8 mouse cellular contexts compared by ENCODE assay signal in the genomic region with DNA sequence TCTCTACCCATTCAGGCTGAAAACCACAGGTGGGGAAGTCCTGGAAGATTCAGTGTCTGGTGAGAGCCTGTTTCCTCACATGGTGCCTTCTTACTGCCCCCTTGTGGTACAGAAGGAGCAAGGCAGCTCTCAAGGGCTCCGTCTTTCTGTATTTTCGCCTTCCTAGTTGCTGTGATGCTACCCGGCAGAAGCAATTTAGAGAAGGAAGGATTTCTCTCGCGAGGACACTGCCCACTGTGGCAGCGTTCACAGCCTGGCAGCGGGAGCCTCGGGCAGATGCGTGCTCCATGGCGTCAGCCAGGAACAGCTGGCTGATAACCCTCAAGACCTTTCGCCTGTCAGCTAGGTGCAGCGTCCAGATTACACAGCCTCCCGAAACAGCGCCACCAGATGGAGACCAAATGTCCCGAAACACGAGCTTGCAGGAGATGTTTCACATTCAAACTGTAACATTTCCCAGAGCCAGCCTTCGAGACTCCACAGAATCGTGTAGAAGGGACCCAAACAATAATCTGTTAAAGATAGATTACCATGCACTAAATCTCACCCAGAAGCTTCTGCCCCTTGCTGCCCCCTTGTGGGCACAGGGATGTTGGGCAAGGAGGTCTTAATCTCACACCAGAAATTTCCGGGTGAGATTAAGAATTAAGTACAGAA. TPM values are rescaled to one million over a fixed set of nuclear protein-coding genes. Genes with fewer than 3 reads are reported as not detected.
DNase-seq lines count a peak whose midpoint lies in the region; ATAC-seq and TF ChIP-seq lines count a peak whose summit lies in the region.

No protein-coding gene starts in this region.

- peak overlapping the region; percentile 77 for H3K4me2 ChIP-seq in forebrain, embryonic 12.5 days
- peak overlapping the region; percentile 79 for H3K4me2 ChIP-seq in liver, postnatal 0 days (ENCODE audit: low read depth, low read length)
- peak overlapping the region; percentile 61 for H3K4me2 ChIP-seq in neural tube, embryonic 14.5 days (ENCODE audit: low read depth, low read length)

- peak; percentile 91 for DNase-seq in ES-CJ7 (ENCODE audit: low read depth, low spot score)
- peak; percentile 75 for DNase-seq in c-Kit-positive CD71-positive TER-119-positive erythroid progenitor cells, embryonic 14.5 days (ENCODE audit: low spot score)
- peak; percentile 77 to 81 for DNase-seq in heart, postnatal 14 days
- DNase-seq in large intestine, adult 2 months (ENCODE audit: low read depth, low spot score), result peak; percentile 35
- DNase-seq in liver, postnatal 0 days, result peak; percentile 80

- H3K27me3 ChIP-seq in forebrain, embryonic 12.5 days, result no peaks in the 10 kb centered on the region
- H3K27me3 ChIP-seq in liver, postnatal 0 days (ENCODE audit: insufficient read depth, low read length), result no peaks in the 10 kb centered on the region
- no peaks in the 10 kb centered on the region for H3K27me3 ChIP-seq in neural tube, embryonic 14.5 days (ENCODE audit: control insufficient read depth, insufficient read depth, low read length)
- no peaks in the 10 kb centered on the region for H3K27me3 ChIP-seq in testis, adult 2 months (ENCODE audit: control insufficient read depth, insufficient read depth, low read length)

- no peak for TF ChIP-seq POLR2A in testis, adult 2 months (IDR thresholded peaks at IDR 0.05; ENCODE audit: control insufficient read depth, low read depth, low read length)

- H3K27ac ChIP-seq in forebrain, embryonic 12.5 days, result peak overlapping the region; percentile 50; the same call in 1 of the 2 replicates
- peak overlapping the region; percentile 29; the same call in 1 of the 2 replicates for H3K27ac ChIP-seq in liver, postnatal 0 days (ENCODE audit: low read depth)
- H3K27ac ChIP-seq in neural tube, embryonic 14.5 days (ENCODE audit: low read depth, low read length), result peak overlapping the region; percentile 70
- no peak overlapping the region for H3K27ac ChIP-seq in testis, adult 2 months (ENCODE audit: control insufficient read depth, insufficient read depth, low read depth, low read length)

- H3K4me3 ChIP-seq in forebrain, embryonic 12.5 days (replicated peaks), result peak overlapping the region; percentile 44
- H3K4me3 ChIP-seq in liver, postnatal 0 days (ENCODE audit: low read depth, low read length), result peak overlapping the region; percentile 44
- H3K4me3 ChIP-seq in neural tube, embryonic 14.5 days (ENCODE audit: low read depth, low read length), result peak overlapping the region; percentile 31
- peak overlapping the region; percentile 69 for H3K4me3 ChIP-seq in testis, adult 2 months (ENCODE audit: control insufficient read depth, low read depth, low read length)

- no peaks in the 10 kb centered on the region for H3K36me3 ChIP-seq in forebrain, embryonic 12.5 days (replicated peaks)
- no peaks in the 10 kb centered on the region for H3K36me3 ChIP-seq in liver, postnatal 0 days (replicated peaks; ENCODE audit: insufficient read depth, low read length)
- H3K36me3 ChIP-seq in neural tube, embryonic 14.5 days (ENCODE audit: control insufficient read depth, insufficient read depth, low read length), result no peaks in the 10 kb centered on the region
- no peaks in the 10 kb centered on the region for H3K36me3 ChIP-seq in testis, adult 2 months (ENCODE audit: control insufficient read depth, insufficient read depth, low read length)

- peak overlapping the region; percentile 36; the same call in 1 of the 2 replicates for H3K9ac ChIP-seq in forebrain, embryonic 12.5 days
- H3K9ac ChIP-seq in liver, postnatal 0 days (replicated peaks), result peak overlapping the region; percentile 49; the same call in 1 of the 2 replicates
- peak overlapping the region; percentile 26 for H3K9ac ChIP-seq in neural tube, embryonic 14.5 days (replicated peaks; ENCODE audit: low read depth, low read length)

- TF ChIP-seq EP300 in liver, postnatal 0 days (IDR thresholded peaks at IDR 0.05; ENCODE audit: low read depth), result no peak

- H3K9me3 ChIP-seq in forebrain, embryonic 12.5 days, result no peaks in the 10 kb centered on the region
- no peaks in the 10 kb centered on the region for H3K9me3 ChIP-seq in liver, postnatal 0 days (ENCODE audit: low read length)
- H3K9me3 ChIP-seq in neural tube, embryonic 14.5 days (ENCODE audit: control insufficient read depth, low read length), result no peaks in the 10 kb centered on the region

- intact Hi-C loops in heart, postnatal 14 days (cut with DNase I), result loop anchor here (2.0 to 5.0 kb wide), 3 partner anchors 62 to 427 kb away; no protein-coding TSS in a partner anchor

- WGBS in forebrain, embryonic 12.5 days, result 9% methylated on average over 19 of the region's 19 CpGs
- WGBS in large intestine, adult 2 months, result 3% methylated on average over 19 of the region's 19 CpGs
- 5% methylated on average over 19 of the region's 19 CpGs for WGBS in liver, postnatal 0 days (ENCODE audit: insufficient replicate concordance)
- WGBS in neural tube, embryonic 14.5 days, result 6% methylated on average over 19 of the region's 19 CpGs

- no peaks in the 10 kb centered on the region; the same call in 1 of the 2 replicates for H3K4me1 ChIP-seq in forebrain, embryonic 12.5 days
- H3K4me1 ChIP-seq in liver, postnatal 0 days (ENCODE audit: insufficient read depth), result peaks cover 2% of the 10 kb centered on the region; the same call in 1 of the 2 replicates
- H3K4me1 ChIP-seq in neural tube, embryonic 14.5 days (ENCODE audit: control insufficient read depth, insufficient read depth, low read length), result no peaks in the 10 kb centered on the region
- peaks cover 5% of the 10 kb centered on the region for H3K4me1 ChIP-seq in testis, adult 2 months (ENCODE audit: control insufficient read depth, insufficient read depth, low read length)

- peak; percentile 59; the same call in 1 of the 2 replicates for ATAC-seq in forebrain, embryonic 12.5 days (ENCODE audit: low FRiP score)
- peak; percentile 78 for ATAC-seq in liver, postnatal 0 days
- peak; percentile 79 for ATAC-seq in neural tube, embryonic 14.5 days (ENCODE audit: low read depth)

- TF ChIP-seq CTCF in liver, postnatal 0 days (IDR thresholded peaks at IDR 0.05; ENCODE audit: low read depth), result peak; percentile 83
- peak; percentile 65; the same call in 1 of the 2 replicates for TF ChIP-seq CTCF in testis, adult 2 months (IDR thresholded peaks at IDR 0.05; ENCODE audit: control insufficient read depth, insufficient read depth, insufficient replicate concordance, low read depth, low read length)

RNA-seq across cellular contexts. Expression of a gene that starts 41.7 kb away (rescaled TPM):
- polyA plus RNA-seq in forebrain, embryonic 12.5 days (2016; fragmentation: Nextera tagmentation; extraction: Ambion mirVana), result 42.2 and 42.6 TPM in 2 replicates
- 10 to 100 TPM; 11.5 to 12.4 TPM for total RNA-seq in heart, postnatal 14 days (2021)
- 2.4 and 3.3 TPM in 2 replicates for polyA plus RNA-seq in large intestine, adult 2 months (2012; rRNA removed)
- 6.7 and 7.8 TPM in 2 replicates for polyA plus RNA-seq in liver, postnatal 0 days (2015; fragmentation: Nextera tagmentation; extraction: Ambion mirVana)
- 41.5 and 46.3 TPM in 2 replicates for polyA plus RNA-seq in neural tube, embryonic 14.5 days (2014; fragmentation: Nextera tagmentation; extraction: Ambion mirVana)
- polyA plus RNA-seq in testis, adult 2 months (2012; rRNA removed), result 3.7 and 3.9 TPM in 2 replicates

Comparison
In these comparisons a context has a peak if more than half of its experiments do, and no peak if none do; other contexts are left out.
1. DNase-seq: peak in every context shown above with its lines; median percentile 91 in ES-CJ7; 80 in liver, postnatal 0 days; 79 in heart, postnatal 14 days; 75 in c-Kit-positive CD71-positive TER-119-positive erythroid progenitor cells, embryonic 14.5 days; 35 in large intestine, adult 2 months.